Mouse (Mus musculus): ENCODE data around the gene Dock1. TPM values are rescaled to one million over a fixed set of nuclear protein-coding genes. Genes with fewer than 3 reads are reported as not detected.

Dock1 gene
- polyA plus RNA-seq (2014; fragmentation: Illumina TruSeq; extraction: RNeasy Lipid Tissue Mini Kit (QIAGEN cat#74804); ENCODE audit: low read depth, low replicate concordance), result 4.3 TPM

DNA sequence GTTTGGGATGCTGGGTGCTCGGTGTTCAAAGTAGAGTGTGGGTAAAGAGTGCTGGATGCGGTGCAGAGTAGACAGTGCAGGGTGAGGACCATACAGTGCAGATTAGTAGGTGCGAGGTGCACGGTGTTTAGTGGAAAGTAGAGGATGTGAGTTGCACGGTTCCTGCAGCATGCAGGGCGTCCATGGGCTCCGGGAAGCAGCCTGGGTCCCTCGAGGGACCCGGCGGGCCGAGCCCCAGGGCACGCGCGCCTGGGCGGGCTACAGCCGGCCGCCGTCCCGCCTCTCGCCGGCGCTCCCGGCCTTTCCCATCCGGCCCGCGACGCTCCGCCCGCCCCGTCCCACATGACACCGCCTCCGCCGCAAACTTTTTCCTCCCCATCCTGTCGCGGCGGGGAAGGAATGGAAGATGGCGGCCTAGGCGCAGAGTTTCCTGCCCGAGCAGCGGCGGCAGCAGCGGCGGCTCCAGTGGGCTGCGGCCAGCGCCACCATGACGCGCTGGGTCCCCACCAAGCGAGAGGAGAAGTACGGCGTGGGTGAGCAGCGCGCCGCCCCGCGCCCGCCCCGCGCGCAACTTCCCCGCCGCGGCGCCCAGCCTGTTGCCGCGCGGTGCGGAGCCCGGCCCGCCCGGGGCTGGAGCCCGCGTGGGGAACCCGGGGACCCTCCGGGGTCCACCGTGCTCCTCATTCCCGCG is at the start of gene Dock1:
Dock1 (plus strand) TSS at position 343 of the 691 bp plus-strand sequence.

DNA sequence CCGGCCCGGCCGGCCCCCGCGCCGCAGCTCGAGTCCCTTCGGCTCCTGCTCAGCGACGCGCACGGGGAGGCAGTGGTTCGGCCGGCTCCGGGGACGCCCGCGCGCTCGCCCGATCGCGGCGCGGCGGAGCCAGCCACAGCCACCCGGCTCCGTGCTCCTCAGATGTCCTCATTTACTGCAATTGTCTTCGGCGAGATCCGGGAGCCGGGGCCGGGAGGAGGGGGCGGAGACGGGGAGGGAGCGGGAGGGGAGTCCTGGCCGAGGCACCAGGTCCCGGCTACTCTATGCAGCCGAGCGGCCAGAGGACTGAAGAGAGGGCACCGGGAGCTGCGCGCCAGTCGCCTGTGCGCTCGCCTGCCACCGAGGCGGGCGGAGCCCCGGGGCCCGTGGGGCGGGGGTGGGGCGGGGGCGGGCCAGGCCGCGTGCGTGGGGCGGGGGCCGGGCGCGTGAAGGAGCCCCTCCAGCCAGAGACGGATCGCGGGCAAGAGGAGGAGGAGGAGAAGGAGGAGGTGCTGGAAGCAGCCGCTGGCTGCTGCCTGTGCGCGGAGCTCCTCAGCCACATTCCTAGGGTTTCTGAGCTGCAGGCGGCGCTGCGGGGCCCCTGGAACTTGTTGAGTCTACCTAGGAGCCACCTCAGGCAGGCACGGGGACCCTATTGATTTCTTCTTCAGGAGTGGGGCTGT is 267.6 kb downstream of the Dock1 start, which contains the start of gene Fam196a:
Fam196a (minus strand) TSS at position 504 of the 683 bp plus-strand sequence.

Data from testis, adult 10 weeks (tissue).